Mouse (Mus musculus) urinary bladder, postnatal 25 days (tissue): ENCODE measurements around the gene Nectin2.
"Not testable (repeated sequence)": the region's sequence is repeated elsewhere in the genome, so short reads cannot be mapped to it uniquely, and the experiment has no call there.

Source experiments
- DNase-seq: peaks from one replicate; pipeline ENCODE4 v3.0.0; 2022; ENCODE audit warnings: low spot score

Gene Nectin2

GRCm38 (mm10) chr7:19750217-19751069 lies at the start of gene Nectin2:
TSS of gene Nectin2 (minus strand) at chr7:19750483.
- peak; percentile 89 for DNase-seq

- peak; percentile 88 for DNase-seq
Measured at GRCm38 (mm10) chr7:19796697-19797588, 46.7 kb upstream of the Nectin2 start, which contains the start of gene Cblc. TSS of gene Cblc (minus strand) at chr7:19796809.

GRCm38 (mm10) chr7:19796254-19796653 lies 46.0 kb upstream of the Nectin2 start:
- no peak for DNase-seq

GRCm38 (mm10) chr7:19795236-19795635 lies 45.0 kb upstream of the Nectin2 start:
- DNase-seq: no peak

- no peak for DNase-seq
Measured at GRCm38 (mm10) chr7:19792701-19793630, 42.7 kb upstream of the Nectin2 start.

GRCm38 (mm10) chr7:19791504-19791903 lies 41.2 kb upstream of the Nectin2 start:
- not testable (repeated sequence) for DNase-seq

GRCm38 (mm10) chr7:19789904-19790347 lies 39.6 kb upstream of the Nectin2 start:
- peak; percentile 98 for DNase-seq

GRCm38 (mm10) chr7:19785874-19786458 lies 35.7 kb upstream of the Nectin2 start:
- no peak for DNase-seq

GRCm38 (mm10) chr7:19784764-19785535 lies 34.7 kb upstream of the Nectin2 start:
- no peak for DNase-seq

- DNase-seq: no peak
Measured at GRCm38 (mm10) chr7:19783630-19784029, 33.3 kb upstream of the Nectin2 start.

- no peak for DNase-seq
Measured at GRCm38 (mm10) chr7:19782645-19783044, 32.4 kb upstream of the Nectin2 start.

GRCm38 (mm10) chr7:19781741-19782140 lies 31.5 kb upstream of the Nectin2 start:
- no peak for DNase-seq

GRCm38 (mm10) chr7:19779903-19780302 lies 29.6 kb upstream of the Nectin2 start:
- no peak for DNase-seq

GRCm38 (mm10) chr7:19778645-19779044 lies 28.4 kb upstream of the Nectin2 start:
- DNase-seq: no peak

- DNase-seq: no peak
Measured at GRCm38 (mm10) chr7:19777049-19777723, 26.9 kb upstream of the Nectin2 start.

- DNase-seq: no peak
Measured at GRCm38 (mm10) chr7:19771682-19772081, 21.4 kb upstream of the Nectin2 start.

GRCm38 (mm10) chr7:19770984-19771391 lies 20.7 kb upstream of the Nectin2 start, which contains the start of gene Bcam:
TSS of gene Bcam (minus strand) at chr7:19771016.
- DNase-seq: no peak

GRCm38 (mm10) chr7:19770375-19770754 lies 20.1 kb upstream of the Nectin2 start:
- DNase-seq: peak; percentile 90
